Mouse (Mus musculus) hindbrain, embryonic 12.5 days (tissue): ENCODE data around the gene Gbp8. TPM values are rescaled to one million over a fixed set of nuclear protein-coding genes. Genes with fewer than 3 reads are reported as not detected.
"Not testable (repeated sequence)": the region's sequence is repeated elsewhere in the genome, so short reads cannot be mapped to it uniquely, and the experiment has no call there.

ENCODE experiments used
- ATAC-seq: fragments of 200-750 bp; cut with Nextera tagmentation; 2 replicates; pipeline ENCODE4 v1.8.0; 2017; ENCODE audit warnings: moderate TSS enrichment; ENCODE audit not compliant: low FRiP score
- H3K27ac ChIP-seq: fragments of 300-500 bp; sonication (generic); 2 replicates; pipeline ENCODE4 v1.5.1; 2016; ENCODE audit warnings: mild to moderate bottlenecking
- H3K27me3 ChIP-seq: fragments of 300-500 bp; sonication (generic); 2 replicates; pipeline ENCODE4 v1.6.1; 2016; ENCODE audit warnings: mild to moderate bottlenecking
- H3K36me3 ChIP-seq: fragments of 300-500 bp; sonication (generic); 2 replicates; pipeline ENCODE4 v1.6.1; 2016; ENCODE audit warnings: mild to moderate bottlenecking
- H3K4me1 ChIP-seq: fragments of 300-500 bp; sonication (generic); 2 replicates; pipeline ENCODE4 v1.6.1; 2016
- H3K4me2 ChIP-seq: fragments of 300-500 bp; sonication (generic); replicated peaks from 2 replicates; pipeline ENCODE4 v1.6.1; 2016; ENCODE audit warnings: mild to moderate bottlenecking
- H3K4me3 ChIP-seq: fragments of 300-500 bp; sonication (generic); 2 replicates; pipeline ENCODE4 v1.5.1; 2016; ENCODE audit warnings: mild to moderate bottlenecking
- H3K9ac ChIP-seq: fragments of 300-500 bp; sonication (generic); 2 replicates; pipeline ENCODE4 v1.6.1; 2016; ENCODE audit warnings: mild to moderate bottlenecking, moderate library complexity
- H3K9me3 ChIP-seq: fragments of 300-500 bp; sonication (generic); replicated peaks from 2 replicates; pipeline ENCODE4 v1.6.1; 2016; ENCODE audit warnings: mild to moderate bottlenecking
- WGBS: fragments of 180-500 bp; shearing (Covaris S2); methylation state at CpG from one replicate; pipeline ENCODE4 v1.1.7; 2016; 5-methylcytosine and 5-hydroxymethylcytosine counted together
- polyA plus RNA-seq: library from polyadenylated mRNA; unstranded; fragments of >200 nt; fragmentation: Nextera tagmentation; extraction: Ambion mirVana; gene quantifications from 2 replicates; pipeline ENCODE4 v1.2.1, GENCODE M21; 2016

Gene Gbp8
- polyA plus RNA-seq, 1 experiment from 2014 or later = 0.52 TPM

DNA sequence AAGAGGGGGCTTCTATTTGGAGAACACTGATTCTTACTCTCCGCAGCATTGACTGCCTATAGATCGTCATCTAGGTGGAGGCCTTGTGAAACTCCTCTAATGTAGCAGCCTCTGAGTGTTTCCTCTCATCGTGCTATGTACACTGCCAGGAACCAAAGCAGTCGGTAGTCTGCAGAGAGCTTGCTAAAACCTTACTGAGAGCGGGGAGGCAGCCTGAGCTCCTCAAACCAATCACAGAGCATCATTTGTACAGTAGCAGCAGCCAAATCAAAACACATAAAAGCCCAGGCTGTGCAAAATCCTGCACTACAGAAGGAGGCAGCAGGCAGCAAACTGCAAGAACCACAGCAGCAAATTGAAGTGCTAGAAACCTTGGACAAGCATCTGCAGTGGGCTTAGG is 25.7 kb downstream of the Gbp8 start:
- no peak for ATAC-seq
- Histone ChIP-seq H3K4me3 (no peak overlapping the region), H3K36me3 (no peaks in the 10 kb centered on the region), H3K9ac (no peak overlapping the region), H3K4me2 (no peak overlapping the region), H3K27ac (no peak overlapping the region), H3K9me3 (no peaks in the 10 kb centered on the region), H3K4me1 (no peaks in the 10 kb centered on the region), H3K27me3 (no peaks in the 10 kb centered on the region)
- 95% methylated on average over 5 of the region's 5 CpGs for WGBS

DNA sequence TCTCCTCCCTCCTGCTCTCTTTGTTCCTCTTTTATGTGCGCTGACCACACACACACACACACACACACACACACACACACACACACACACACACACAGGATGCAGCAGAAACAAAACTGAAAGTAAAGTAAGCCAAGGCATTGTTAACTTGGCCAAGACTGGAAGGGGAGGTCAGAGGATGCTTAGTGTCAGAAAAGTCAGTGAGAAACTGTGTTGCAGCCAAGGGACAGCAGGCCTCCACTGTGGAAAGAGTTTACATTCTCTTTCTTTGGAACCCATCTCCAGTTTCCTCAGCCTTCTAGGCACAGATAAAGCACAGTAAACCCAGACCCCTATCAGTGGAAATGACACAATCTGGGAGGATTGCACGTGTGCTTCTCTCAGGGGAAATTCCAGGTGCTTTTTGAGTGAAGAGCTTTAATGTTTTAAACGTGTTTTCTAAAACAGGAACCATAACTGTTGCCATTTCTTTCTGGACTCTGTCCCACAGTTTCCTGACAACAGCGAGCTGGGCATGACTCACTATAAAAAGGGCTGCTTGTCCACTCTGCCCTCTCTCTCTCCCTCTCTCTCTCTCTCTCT is 29.0 kb downstream of the Gbp8 start:
- H3K4me3 ChIP-seq, H3K27ac ChIP-seq, H3K9ac ChIP-seq, H3K4me1 ChIP-seq, ATAC-seq, H3K4me2 ChIP-seq, H3K36me3 ChIP-seq, H3K9me3 ChIP-seq, H3K27me3 ChIP-seq: not testable (repeated sequence)
- 21% methylated on average over 4 of the region's 4 CpGs for WGBS

DNA sequence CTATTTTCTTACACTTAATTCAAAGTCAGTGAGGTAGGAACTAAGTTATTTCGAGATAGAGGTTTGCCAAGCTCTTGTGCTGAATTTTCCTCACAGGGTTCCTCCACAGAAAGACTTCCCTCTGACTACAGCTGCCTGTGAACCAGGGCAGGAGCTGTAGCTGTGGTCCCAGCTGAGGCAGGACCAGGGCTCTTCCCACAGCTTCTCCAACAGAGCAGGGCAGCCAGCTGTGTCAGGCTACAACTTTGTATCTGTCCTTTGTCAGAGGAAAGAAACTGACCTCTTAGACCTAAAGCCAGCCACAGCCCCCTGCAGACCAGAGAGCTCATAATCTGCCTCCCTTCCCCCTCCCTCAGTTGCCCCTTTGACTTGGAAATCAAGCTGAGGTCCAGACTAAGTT is 29.6 kb downstream of the Gbp8 start:
- H3K4me3 ChIP-seq, H3K4me1 ChIP-seq, H3K27me3 ChIP-seq, H3K4me2 ChIP-seq, H3K36me3 ChIP-seq, ATAC-seq, H3K27ac ChIP-seq, H3K9ac ChIP-seq, H3K9me3 ChIP-seq: not testable (repeated sequence)
- 36% methylated on average over 1 of the region's 1 CpGs for WGBS

DNA sequence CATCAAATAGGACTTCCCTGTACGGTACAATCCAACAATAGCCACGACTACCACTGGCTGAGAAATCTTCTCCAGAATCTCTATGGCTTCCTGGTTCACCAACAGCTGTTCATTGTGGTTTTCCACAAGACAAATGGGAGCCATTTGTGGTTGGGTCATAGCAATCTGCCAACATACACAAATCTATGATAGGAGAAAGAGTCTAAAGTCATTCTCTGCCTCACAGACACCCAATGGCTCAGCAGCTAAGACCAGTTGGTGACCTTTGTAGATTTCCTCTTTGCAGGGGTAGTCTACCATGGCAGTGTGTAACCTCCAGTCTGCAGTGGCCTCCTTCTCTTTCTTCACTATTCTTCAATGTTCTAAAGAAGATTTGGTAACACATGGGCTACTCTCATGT is 33.7 kb downstream of the Gbp8 start:
- not testable (repeated sequence) for H3K4me1 ChIP-seq, H3K36me3 ChIP-seq, H3K9me3 ChIP-seq, ATAC-seq, H3K27me3 ChIP-seq, H3K9ac ChIP-seq, H3K4me2 ChIP-seq, H3K4me3 ChIP-seq, H3K27ac ChIP-seq
- 88% methylated on average over 2 of the region's 2 CpGs for WGBS

DNA sequence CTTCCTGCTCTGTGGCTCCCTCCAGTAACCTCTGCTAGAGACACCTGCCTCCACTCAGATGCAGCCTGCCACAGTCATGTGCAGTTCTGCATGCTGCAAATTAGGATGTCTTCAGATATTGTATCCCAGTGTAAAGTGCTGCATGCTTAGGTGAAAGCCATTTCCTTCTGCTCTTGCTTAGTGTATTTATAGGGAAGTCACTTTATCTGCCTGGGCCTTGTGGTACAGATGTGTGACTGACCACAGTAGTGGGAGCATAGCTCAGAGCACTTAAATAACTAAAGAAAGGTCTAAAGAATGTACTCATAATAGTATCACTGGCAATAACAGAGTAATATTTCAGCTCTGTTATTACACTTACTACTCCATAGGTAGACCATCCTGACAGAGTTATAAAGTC is 57.4 kb downstream of the Gbp8 start:
- H3K9me3 ChIP-seq = no peaks in the 10 kb centered on the region
- no peaks in the 10 kb centered on the region for H3K4me1 ChIP-seq
- H3K4me3 ChIP-seq = no peak overlapping the region
- no peak overlapping the region for H3K9ac ChIP-seq
- H3K27ac ChIP-seq = no peak overlapping the region
- no peaks in the 10 kb centered on the region for H3K27me3 ChIP-seq
- no peak overlapping the region for H3K4me2 ChIP-seq
- no peak for ATAC-seq
- no peaks in the 10 kb centered on the region for H3K36me3 ChIP-seq

DNA sequence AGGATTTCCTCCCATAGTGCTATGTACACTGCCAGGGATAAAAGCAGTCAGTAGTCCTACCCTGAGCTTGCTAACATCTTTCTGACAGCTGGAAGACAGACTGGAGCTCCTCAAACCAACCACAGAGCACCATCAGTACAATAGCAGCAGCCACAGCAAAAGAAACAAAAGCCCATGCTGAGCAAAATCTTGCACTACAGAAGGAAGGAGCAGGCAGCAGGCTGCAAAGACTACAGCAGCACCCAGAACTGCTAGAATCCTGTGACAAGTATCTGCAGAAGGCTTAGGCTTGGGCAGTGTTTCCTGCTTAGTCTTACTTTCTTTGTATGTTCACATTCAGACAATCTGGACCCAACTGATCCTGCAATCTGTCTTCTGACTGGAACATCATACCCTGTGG is 71.0 kb downstream of the Gbp8 start:
- ATAC-seq, H3K9me3 ChIP-seq, H3K4me3 ChIP-seq, H3K27ac ChIP-seq, H3K36me3 ChIP-seq, H3K27me3 ChIP-seq, H3K4me2 ChIP-seq, H3K4me1 ChIP-seq, H3K9ac ChIP-seq: not testable (repeated sequence)

DNA sequence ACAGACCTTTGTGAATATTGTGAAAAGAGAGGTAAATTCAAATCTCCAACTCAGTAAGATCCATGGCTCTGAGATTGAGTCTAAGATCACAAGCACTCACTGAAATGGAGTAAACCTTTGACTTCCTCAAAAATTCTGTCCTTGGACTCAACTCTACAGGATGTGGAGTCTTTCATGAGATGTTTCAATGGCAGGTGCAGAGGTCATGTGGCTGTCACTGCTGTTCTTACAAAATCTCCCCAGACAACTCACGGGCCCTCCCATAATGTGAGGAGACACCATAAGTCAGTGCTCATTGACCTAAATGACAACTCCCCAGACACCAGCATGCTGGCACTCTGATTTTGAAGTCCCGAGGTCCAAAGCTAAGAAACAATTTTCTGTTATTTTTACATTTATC is 74.9 kb downstream of the Gbp8 start:
- H3K27me3 ChIP-seq, ATAC-seq, H3K4me2 ChIP-seq, H3K4me1 ChIP-seq, H3K9me3 ChIP-seq, H3K27ac ChIP-seq, H3K36me3 ChIP-seq, H3K9ac ChIP-seq, H3K4me3 ChIP-seq: not testable (repeated sequence)
- 64% methylated on average over 2 of the region's 2 CpGs for WGBS

DNA sequence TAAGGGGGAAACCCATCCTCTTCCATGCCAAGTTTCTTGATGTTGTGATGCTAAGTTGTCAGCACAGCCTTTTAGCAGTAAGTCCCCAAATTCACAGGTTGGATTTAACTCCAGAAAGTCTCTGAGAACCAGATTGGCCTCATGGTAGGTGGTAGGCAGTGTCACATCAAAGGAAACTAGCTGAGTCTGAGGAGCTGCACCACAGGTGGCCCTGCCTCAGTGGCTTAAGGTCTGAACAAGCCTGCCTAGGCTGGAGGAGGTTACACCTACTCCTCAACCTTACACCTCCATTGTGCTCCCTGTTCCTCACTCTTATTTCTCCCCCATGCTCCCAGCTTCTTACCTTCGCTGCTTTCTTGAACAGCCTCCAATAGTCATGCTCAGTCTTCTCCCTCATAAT is 76.0 kb downstream of the Gbp8 start:
- ATAC-seq = no peak
- no peaks in the 10 kb centered on the region for H3K36me3 ChIP-seq
- H3K4me1 ChIP-seq = no peaks in the 10 kb centered on the region
- no peak overlapping the region for H3K9ac ChIP-seq
- no peaks in the 10 kb centered on the region for H3K27me3 ChIP-seq
- no peak overlapping the region for H3K4me3 ChIP-seq
- WGBS = 79% methylated on average over 1 of the region's 1 CpGs
- no peak overlapping the region for H3K27ac ChIP-seq
- H3K4me2 ChIP-seq = no peak overlapping the region
- H3K9me3 ChIP-seq = no peaks in the 10 kb centered on the region

DNA sequence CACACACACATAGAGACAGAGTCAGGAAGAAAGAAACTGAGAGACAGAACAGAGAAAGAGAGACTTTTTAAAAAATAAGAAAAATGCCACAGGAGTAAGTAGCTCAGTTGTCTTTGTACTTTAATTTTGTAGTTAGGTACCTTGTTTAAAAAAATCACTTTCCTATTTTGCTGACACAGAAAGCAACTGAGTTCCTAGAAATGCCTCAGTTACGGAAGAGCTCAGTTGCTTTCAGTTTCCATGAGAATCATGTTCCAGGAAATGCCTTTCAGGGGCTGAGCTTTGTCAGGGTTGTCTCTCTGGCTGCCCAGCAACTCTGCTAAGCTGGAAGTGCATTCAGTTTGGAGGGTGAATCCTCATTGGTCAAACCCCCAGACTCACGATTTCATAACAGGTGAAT is 76.9 kb downstream of the Gbp8 start:
- not testable (repeated sequence) for H3K27me3 ChIP-seq, H3K9ac ChIP-seq, H3K27ac ChIP-seq, ATAC-seq, H3K4me3 ChIP-seq, H3K36me3 ChIP-seq, H3K4me1 ChIP-seq, H3K9me3 ChIP-seq, H3K4me2 ChIP-seq
- WGBS = 65% methylated on average over 2 of the region's 2 CpGs

DNA sequence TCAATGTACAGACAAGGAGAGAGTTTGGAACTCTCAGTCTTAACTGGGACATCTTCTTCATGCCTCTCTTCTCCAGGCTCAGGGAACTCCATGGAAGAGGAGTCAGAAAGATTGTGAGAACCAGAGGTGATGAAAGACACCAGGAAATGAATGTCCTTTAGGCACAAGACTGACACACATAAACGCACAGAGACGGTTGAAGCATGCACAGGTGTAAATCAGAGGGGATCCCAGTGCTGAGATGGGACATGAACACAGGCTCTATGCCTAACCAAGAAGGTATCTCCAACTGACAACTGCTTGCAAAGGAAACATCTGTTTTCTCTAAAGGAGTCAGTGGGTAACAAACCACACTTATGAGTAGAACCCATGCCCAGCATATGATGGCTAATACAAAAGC is 79.1 kb downstream of the Gbp8 start:
- H3K27me3 ChIP-seq = no peaks in the 10 kb centered on the region
- H3K9ac ChIP-seq = no peak overlapping the region
- WGBS = 96% methylated on average over 2 of the region's 2 CpGs
- no peak overlapping the region for H3K4me3 ChIP-seq
- no peak overlapping the region for H3K4me2 ChIP-seq
- no peaks in the 10 kb centered on the region for H3K9me3 ChIP-seq
- H3K36me3 ChIP-seq = no peaks in the 10 kb centered on the region
- H3K27ac ChIP-seq = no peak overlapping the region
- no peaks in the 10 kb centered on the region for H3K4me1 ChIP-seq
- no peak for ATAC-seq

DNA sequence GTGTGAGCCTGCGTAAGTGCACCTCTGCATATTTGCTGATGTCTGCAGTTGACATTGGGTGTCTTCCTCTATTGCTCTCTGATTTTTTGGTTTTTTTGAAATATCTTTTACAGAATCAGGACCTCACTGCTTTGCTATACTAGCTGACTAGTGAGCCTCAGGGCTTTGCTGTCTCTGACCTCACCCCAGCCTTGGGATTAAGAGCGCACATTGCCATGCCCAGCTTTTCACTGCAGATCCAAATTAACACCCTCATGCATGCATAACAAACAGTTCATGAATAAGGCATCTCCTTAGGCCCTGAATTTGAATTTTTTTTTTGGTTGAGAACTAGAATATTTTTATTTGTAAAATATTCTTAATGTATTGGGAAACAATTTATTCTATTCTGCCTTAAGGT is 84.1 kb downstream of the Gbp8 start:
- Histone ChIP-seq H3K9me3 (no peaks in the 10 kb centered on the region), H3K4me2 (no peak overlapping the region), H3K27ac (no peak overlapping the region), H3K4me1 (no peaks in the 10 kb centered on the region), H3K9ac (no peak overlapping the region), H3K27me3 (no peaks in the 10 kb centered on the region), H3K36me3 (no peaks in the 10 kb centered on the region), H3K4me3 (no peak overlapping the region)
- WGBS = 86% methylated on average over 2 of the region's 2 CpGs
- no peak for ATAC-seq

DNA sequence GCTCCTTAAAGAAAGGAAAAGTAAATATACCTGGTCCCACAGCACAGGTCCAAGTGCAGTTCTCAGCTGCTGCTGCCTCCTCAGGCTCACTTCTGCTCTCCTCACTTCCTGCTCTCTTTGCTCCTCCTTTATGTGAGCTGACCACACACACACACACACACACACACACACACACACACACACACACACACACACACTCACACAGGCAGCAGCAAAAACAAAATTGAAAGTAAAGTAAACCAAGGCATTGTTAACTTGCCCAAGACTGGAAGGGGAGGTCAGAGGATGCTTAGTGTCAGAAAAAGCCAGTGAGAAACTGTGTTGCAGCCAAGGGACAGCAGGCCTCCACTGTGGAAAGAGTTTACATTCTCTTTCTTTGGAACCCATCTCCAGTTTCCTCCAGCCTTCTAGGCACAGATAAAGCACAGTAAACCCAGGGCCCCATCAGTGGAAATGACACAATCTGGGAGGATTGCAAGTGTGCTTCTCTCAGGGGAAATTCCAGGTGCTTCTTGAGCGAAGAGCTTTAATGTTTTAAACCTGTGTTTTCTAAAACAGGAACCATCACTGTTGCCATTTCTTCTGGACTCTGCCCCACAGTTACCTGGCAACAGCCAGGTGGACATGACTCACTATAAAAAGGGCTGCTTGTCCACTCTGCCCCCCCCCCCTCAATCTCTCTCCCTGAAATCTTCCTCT is 85.7 kb downstream of the Gbp8 start:
- H3K27ac ChIP-seq, H3K4me1 ChIP-seq, H3K36me3 ChIP-seq, ATAC-seq, H3K27me3 ChIP-seq, H3K4me3 ChIP-seq, H3K9ac ChIP-seq, H3K4me2 ChIP-seq, H3K9me3 ChIP-seq: not testable (repeated sequence)
- WGBS = 82% methylated on average over 1 of the region's 1 CpGs

DNA sequence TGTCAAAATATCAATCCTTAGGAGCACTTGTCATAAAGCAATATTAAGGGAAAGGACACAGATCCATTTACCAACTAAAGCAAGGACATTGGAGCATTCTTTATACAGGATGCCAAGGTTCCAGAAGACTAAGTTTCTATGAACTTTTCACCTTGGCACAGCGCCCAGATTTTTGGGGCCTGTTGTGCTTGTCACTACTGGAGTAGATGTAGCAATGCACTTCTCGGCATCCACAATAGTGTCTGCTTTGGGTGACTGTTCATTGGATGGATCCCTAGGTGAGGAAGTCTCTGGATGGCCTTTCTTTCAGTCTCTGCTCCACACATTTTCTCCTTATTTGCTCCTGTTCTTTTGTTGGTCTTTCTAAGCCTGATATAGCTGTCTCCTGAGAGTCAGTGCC is 107.0 kb downstream of the Gbp8 start:
- no peak for ATAC-seq
- no peak overlapping the region for H3K9ac ChIP-seq
- H3K4me1 ChIP-seq = no peaks in the 10 kb centered on the region
- H3K9me3 ChIP-seq = 0 out of 2 replicates have a peak, but pooled peaks cover under 1% of the 10 kb centered on the region
- no peaks in the 10 kb centered on the region for H3K27me3 ChIP-seq
- H3K4me3 ChIP-seq = no peak overlapping the region
- no peaks in the 10 kb centered on the region for H3K36me3 ChIP-seq
- WGBS = 86% methylated on average over 2 of the region's 2 CpGs
- no peak overlapping the region for H3K4me2 ChIP-seq
- no peak overlapping the region for H3K27ac ChIP-seq
